Mouse (Mus musculus): Measurements from ENCODE around the gene Cacna1a. TPM values are rescaled to one million over a fixed set of nuclear protein-coding genes. Genes with fewer than 3 reads are reported as not detected.

Cacna1a gene
- total and polyA plus RNA-seq, 3 experiments: 3.2 to 5.1 TPM; not detected in 1

GRCm38 (mm10) chr8:84533341-84533740 lies 145.1 kb downstream of the Cacna1a start:
- TF ChIP-seq USF2 (IDR thresholded peaks at IDR 0.05; ENCODE audit: borderline replicate concordance in 1 of 2, insufficient read depth in 1 of 2, low read depth in 1 of 2, low read length in 2 of 2): no peak
- no peak for TF ChIP-seq MAX (IDR thresholded peaks at IDR 0.05; ENCODE audit: low read length)
- TF ChIP-seq NRF1 (IDR thresholded peaks at IDR 0.05; ENCODE audit: insufficient read depth, low read depth, low read length, poor library complexity, severe bottlenecking): no peak
- TF ChIP-seq POLR2AphosphoS2 (IDR thresholded peaks at IDR 0.05; ENCODE audit: low read length): no peak
- H3K9me3 ChIP-seq (replicated peaks; ENCODE audit: insufficient read depth, low read length): no peaks in the 10 kb centered on the region
- no peak overlapping the region for H3K27ac ChIP-seq (ENCODE audit: control insufficient read depth, low read depth, low read length)
- H3K27me3 ChIP-seq (ENCODE audit: control insufficient read depth in 1 of 2, insufficient read depth in 2 of 2, low read length in 2 of 2): peaks cover 0 to 2% of the 10 kb centered on the region in 2 experiments; a peak in 3 of 4 replicates
- H3K4me3 ChIP-seq (ENCODE audit: control insufficient read depth in 1 of 2, insufficient read depth in 1 of 2, low read depth in 2 of 2, low read length in 2 of 2): no peak overlapping the region
- H3K79me2 ChIP-seq (ENCODE audit: control insufficient read depth, insufficient read depth, low read length, poor library complexity): no peaks in the 10 kb centered on the region
- no peaks in the 10 kb centered on the region for H3K4me1 ChIP-seq (ENCODE audit: control insufficient read depth in 1 of 2, insufficient read depth in 2 of 2, low read length in 2 of 2)
- H3K9ac ChIP-seq (ENCODE audit: control insufficient read depth, low read depth, low read length, poor library complexity, severe bottlenecking): no peak overlapping the region
- no peaks in the 10 kb centered on the region for H3K36me3 ChIP-seq (ENCODE audit: control insufficient read depth in 1 of 2, insufficient read depth in 2 of 2, low read length in 2 of 2)
- DNase-seq (ENCODE audit: low read depth, low spot score): no peak

GRCm38 (mm10) chr8:84536917-84537316 lies 148.7 kb downstream of the Cacna1a start:
- Histone ChIP-seq H3K27ac (ENCODE audit: control insufficient read depth, low read depth, low read length) (no peak overlapping the region), H3K27me3 (ENCODE audit: control insufficient read depth in 1 of 2, insufficient read depth in 2 of 2, low read length in 2 of 2) (no peaks in the 10 kb centered on the region; a peak in 2 of 4 replicates), H3K9me3 (replicated peaks; ENCODE audit: insufficient read depth, low read length) (no peaks in the 10 kb centered on the region), H3K79me2 (ENCODE audit: control insufficient read depth, insufficient read depth, low read length, poor library complexity) (no peaks in the 10 kb centered on the region), H3K4me3 (ENCODE audit: control insufficient read depth in 1 of 2, insufficient read depth in 1 of 2, low read depth in 2 of 2, low read length in 2 of 2) (no peak overlapping the region), H3K4me1 (ENCODE audit: control insufficient read depth in 1 of 2, insufficient read depth in 2 of 2, low read length in 2 of 2) (no peaks in the 10 kb centered on the region), H3K9ac (ENCODE audit: control insufficient read depth, low read depth, low read length, poor library complexity, severe bottlenecking) (no peak overlapping the region), H3K36me3 (ENCODE audit: control insufficient read depth in 1 of 2, insufficient read depth in 2 of 2, low read length in 2 of 2) (no peaks in the 10 kb centered on the region)
- TF ChIP-seq TCF12 (IDR thresholded peaks at IDR 0.05; ENCODE audit: low read depth, low read length) (no peak), RAD21 (IDR thresholded peaks at IDR 0.05; ENCODE audit: low read depth, low read length) (peak; percentile 5; the same call in 1 of the 2 replicates), CTCF (IDR thresholded peaks at IDR 0.05 in 2 of 3, conservative IDR thresholded peaks at IDR 0.05 in 1 of 3; ENCODE audit: control insufficient read depth in 1 of 3, insufficient read depth in 1 of 3, low read depth in 2 of 3, low read length in 3 of 3, poor library complexity in 1 of 3, severe bottlenecking in 1 of 3) (peak; percentile 33 to 42 (median 39)), NRF1 (IDR thresholded peaks at IDR 0.05; ENCODE audit: insufficient read depth, low read depth, low read length, poor library complexity, severe bottlenecking) (no peak), KAT2A (conservative IDR thresholded peaks at IDR 0.05; ENCODE audit: low read depth, low read length) (no peak)
- DNase-seq (ENCODE audit: low read depth, low spot score): no peak

GRCm38 (mm10) chr8:84539376-84539775 lies 151.1 kb downstream of the Cacna1a start:
- H3K27me3 ChIP-seq (ENCODE audit: control insufficient read depth in 1 of 2, insufficient read depth in 2 of 2, low read length in 2 of 2): no peaks in the 10 kb centered on the region; a peak in 2 of 4 replicates
- no peak for TF ChIP-seq POLR2AphosphoS5 (IDR thresholded peaks at IDR 0.05; ENCODE audit: borderline replicate concordance, low read depth, low read length)
- TF ChIP-seq MYC (IDR thresholded peaks at IDR 0.05; ENCODE audit: low read depth, low read length): no peak
- TF ChIP-seq NELFE (IDR thresholded peaks at IDR 0.05; ENCODE audit: low read depth, low read length): no peak
- no peak for TF ChIP-seq ZC3H11A (IDR thresholded peaks at IDR 0.05; ENCODE audit: low read depth, low read length)
- TF ChIP-seq ELF1 (IDR thresholded peaks at IDR 0.05; ENCODE audit: low read depth, low read length): no peak
- no peak for TF ChIP-seq TBP (IDR thresholded peaks at IDR 0.05; ENCODE audit: low read depth, low read length)
- no peak for TF ChIP-seq BHLHE40 (IDR thresholded peaks at IDR 0.05; ENCODE audit: borderline replicate concordance, low read depth, low read length)
- no peak for TF ChIP-seq TCF12 (IDR thresholded peaks at IDR 0.05; ENCODE audit: low read depth, low read length)
- no peak overlapping the region for H3K4me3 ChIP-seq (ENCODE audit: control insufficient read depth in 1 of 2, insufficient read depth in 1 of 2, low read depth in 2 of 2, low read length in 2 of 2)
- no peaks in the 10 kb centered on the region for H3K79me2 ChIP-seq (ENCODE audit: control insufficient read depth, insufficient read depth, low read length, poor library complexity)
- H3K36me3 ChIP-seq (ENCODE audit: control insufficient read depth in 1 of 2, insufficient read depth in 2 of 2, low read length in 2 of 2): no peaks in the 10 kb centered on the region
- no peak overlapping the region for H3K9ac ChIP-seq (ENCODE audit: control insufficient read depth, low read depth, low read length, poor library complexity, severe bottlenecking)
- DNase-seq (ENCODE audit: low read depth, low spot score): no peak
- no peak overlapping the region for H3K27ac ChIP-seq (ENCODE audit: control insufficient read depth, low read depth, low read length)
- H3K9me3 ChIP-seq (replicated peaks; ENCODE audit: insufficient read depth, low read length): no peaks in the 10 kb centered on the region
- no peaks in the 10 kb centered on the region for H3K4me1 ChIP-seq (ENCODE audit: control insufficient read depth in 1 of 2, insufficient read depth in 2 of 2, low read length in 2 of 2)

Data from MEL (cell line).